Mouse (Mus musculus) liver, postnatal 0 days (tissue): ENCODE data around the gene Gm21985.

Experiments
- CTCF ChIP-seq: sonication (generic); IDR thresholded peaks from 2 replicates; pipeline ENCODE4 v1.5.1; 2016; ENCODE audit warnings: antibody characterized with exemption, low read depth
- EP300 ChIP-seq: IDR thresholded peaks from 2 replicates; pipeline ENCODE4 v1.6.1; 2016; ENCODE audit warnings: antibody characterized with exemption, low read depth, mild to moderate bottlenecking

DNA sequence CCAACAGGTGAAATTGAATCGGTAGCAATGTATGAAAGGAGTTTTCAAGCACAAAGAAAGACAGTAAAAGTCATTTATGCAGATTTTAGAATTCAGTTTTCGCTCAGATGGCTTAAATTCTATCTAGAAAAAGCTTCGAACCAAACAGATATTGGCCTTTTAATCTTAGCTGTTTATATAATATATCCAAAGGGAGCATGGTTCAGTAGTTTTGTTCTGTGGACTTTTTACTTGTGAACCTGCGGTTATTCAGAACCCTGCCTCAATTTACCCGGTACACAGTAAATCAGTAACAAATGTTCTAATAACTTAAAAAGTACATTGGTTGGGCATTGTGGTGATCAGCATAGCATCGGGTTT, 18.9 kb downstream of the Gm21985 start:
- TF ChIP-seq CTCF (no peak), EP300 (no peak)
